Mouse (Mus musculus) kidney, embryonic 14.5 days (tissue): ENCODE measurements around the gene Caln1. TPM values are rescaled to one million over a fixed set of nuclear protein-coding genes. Genes with fewer than 3 reads are reported as not detected.

Source experiments
- ATAC-seq: fragments of 200-750 bp; cut with Nextera tagmentation; 2 replicates; pipeline ENCODE4 v1.8.0; 2017; ENCODE audit warnings: moderate number of reproducible peaks, mild to moderate bottlenecking, moderate TSS enrichment, moderate library complexity; ENCODE audit not compliant: low FRiP score, low TSS enrichment
- H3K27ac ChIP-seq: fragments of 300-500 bp; sonication (generic); 2 replicates; pipeline ENCODE4 v1.5.1; 2014; ENCODE audit warnings: low read depth, mild to moderate bottlenecking, low read length, moderate library complexity, mixed read lengths
- H3K27me3 ChIP-seq: fragments of 300-500 bp; sonication (generic); 2 replicates; pipeline ENCODE4 v1.6.1; 2014; ENCODE audit warnings: mild to moderate bottlenecking, low read length; ENCODE audit not compliant: control insufficient read depth, insufficient read depth
- H3K36me3 ChIP-seq: fragments of 300-500 bp; sonication (generic); 2 replicates; pipeline ENCODE4 v1.6.1; 2014; ENCODE audit warnings: low read length, mixed read lengths; ENCODE audit not compliant: control insufficient read depth, insufficient read depth
- H3K4me1 ChIP-seq: fragments of 300-500 bp; sonication (generic); 2 replicates; pipeline ENCODE4 v1.6.1; 2014; ENCODE audit warnings: low read length, mixed read lengths; ENCODE audit not compliant: control insufficient read depth, insufficient read depth
- H3K4me2 ChIP-seq: fragments of 300-500 bp; sonication (generic); replicated peaks from 2 replicates; pipeline ENCODE4 v1.6.1; 2014; ENCODE audit warnings: low read depth, mild to moderate bottlenecking, low read length
- H3K4me3 ChIP-seq: fragments of 300-500 bp; sonication (generic); 2 replicates; pipeline ENCODE4 v1.5.1; 2014; ENCODE audit warnings: mild to moderate bottlenecking, low read length
- H3K9ac ChIP-seq: fragments of 300-500 bp; sonication (generic); 2 replicates; pipeline ENCODE4 v1.6.1; 2014; ENCODE audit warnings: low read depth, mild to moderate bottlenecking, low read length, moderate library complexity
- H3K9me3 ChIP-seq: fragments of 300-500 bp; sonication (generic); 2 replicates; pipeline ENCODE4 v1.6.1; 2016; ENCODE audit warnings: low read length; ENCODE audit not compliant: control insufficient read depth
- WGBS: fragments of 180-500 bp; shearing (Covaris S2); extraction: QIAGEN DNeasy Blood & Tissue Kit; methylation state at CpG from one replicate; pipeline ENCODE4 v1.1.7; 2014; 5-methylcytosine and 5-hydroxymethylcytosine counted together
- polyA plus RNA-seq: library from polyadenylated mRNA; unstranded; fragments of >200 nt; fragmentation: Nextera tagmentation; extraction: Ambion mirVana; gene quantifications from 2 replicates; pipeline ENCODE4 v1.2.1, GENCODE M21; 2014

Caln1 gene
- polyA plus RNA-seq, 1 experiment from 2014 or later = 0.27 TPM

DNA sequence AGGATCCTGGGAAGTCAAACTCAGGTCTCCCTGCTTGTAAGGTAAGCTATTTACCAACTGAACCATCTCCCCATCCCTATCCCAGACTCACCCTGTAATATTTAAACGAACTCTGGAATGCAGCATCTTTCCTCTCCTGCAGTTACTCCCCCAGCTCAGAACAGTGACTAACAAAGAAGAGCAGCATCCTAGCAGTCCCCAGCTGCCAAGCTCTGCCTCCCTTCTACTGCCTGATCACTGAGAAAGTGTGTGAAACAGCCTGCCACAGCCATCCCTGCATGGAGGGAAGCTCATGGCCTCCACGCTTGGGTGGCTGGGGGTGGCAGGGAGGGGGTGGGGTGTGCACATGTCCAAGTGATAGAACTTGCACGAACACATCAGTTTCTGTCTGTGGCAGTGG, 303.3 kb downstream of the Caln1 start:
- 41% methylated on average over 3 of the region's 3 CpGs for WGBS
- peaks cover 2% of the 10 kb centered on the region; the same call in 1 of the 2 replicates for H3K9me3 ChIP-seq
- no peaks in the 10 kb centered on the region for H3K4me1 ChIP-seq
- ATAC-seq = no peak
- no peaks in the 10 kb centered on the region for H3K27me3 ChIP-seq
- no peaks in the 10 kb centered on the region for H3K36me3 ChIP-seq
- H3K9ac ChIP-seq = no peak overlapping the region
- no peak overlapping the region for H3K27ac ChIP-seq
- H3K4me3 ChIP-seq = no peak overlapping the region
- no peak overlapping the region for H3K4me2 ChIP-seq

DNA sequence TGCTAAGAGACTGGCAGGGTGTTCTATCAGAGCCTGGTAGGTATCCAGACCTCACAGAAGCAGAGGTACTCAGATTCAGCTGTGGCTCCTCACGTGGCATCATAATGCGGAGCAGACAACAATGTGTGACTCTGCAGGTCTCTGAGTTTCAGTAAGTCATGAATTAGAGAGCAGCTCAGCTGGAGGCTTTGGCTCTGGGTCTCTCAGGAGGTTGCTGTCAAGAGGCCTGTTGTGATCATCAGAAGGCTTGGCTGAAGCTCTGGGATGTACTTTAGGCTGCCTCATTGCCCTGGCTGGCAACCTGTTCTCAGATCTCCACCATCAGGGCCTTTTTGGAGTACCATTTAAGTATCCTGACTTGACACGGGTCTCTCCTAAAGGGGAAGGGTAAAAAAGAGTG, 303.8 kb downstream of the Caln1 start:
- Histone ChIP-seq H3K4me3 (no peak overlapping the region), H3K4me1 (no peaks in the 10 kb centered on the region), H3K9ac (no peak overlapping the region), H3K36me3 (no peaks in the 10 kb centered on the region), H3K27ac (no peak overlapping the region), H3K9me3 (peaks cover 2% of the 10 kb centered on the region; the same call in 1 of the 2 replicates), H3K4me2 (no peak overlapping the region), H3K27me3 (no peaks in the 10 kb centered on the region)
- WGBS = 78% methylated on average over 3 of the region's 3 CpGs
- no peak for ATAC-seq

- H3K36me3 ChIP-seq = no peaks in the 10 kb centered on the region
- H3K27ac ChIP-seq = no peak overlapping the region
- no peak overlapping the region for H3K4me2 ChIP-seq
- no peaks in the 10 kb centered on the region for H3K4me1 ChIP-seq
- 94% methylated on average over 2 of the region's 2 CpGs for WGBS
- no peak overlapping the region for H3K4me3 ChIP-seq
- H3K27me3 ChIP-seq = no peaks in the 10 kb centered on the region
- H3K9ac ChIP-seq = no peak overlapping the region
- ATAC-seq = no peak
- H3K9me3 ChIP-seq = no peaks in the 10 kb centered on the region
These were observed 308.6 kb downstream of the Caln1 start for GRCm38 (mm10) chr5:130677895-130678294.

DNA sequence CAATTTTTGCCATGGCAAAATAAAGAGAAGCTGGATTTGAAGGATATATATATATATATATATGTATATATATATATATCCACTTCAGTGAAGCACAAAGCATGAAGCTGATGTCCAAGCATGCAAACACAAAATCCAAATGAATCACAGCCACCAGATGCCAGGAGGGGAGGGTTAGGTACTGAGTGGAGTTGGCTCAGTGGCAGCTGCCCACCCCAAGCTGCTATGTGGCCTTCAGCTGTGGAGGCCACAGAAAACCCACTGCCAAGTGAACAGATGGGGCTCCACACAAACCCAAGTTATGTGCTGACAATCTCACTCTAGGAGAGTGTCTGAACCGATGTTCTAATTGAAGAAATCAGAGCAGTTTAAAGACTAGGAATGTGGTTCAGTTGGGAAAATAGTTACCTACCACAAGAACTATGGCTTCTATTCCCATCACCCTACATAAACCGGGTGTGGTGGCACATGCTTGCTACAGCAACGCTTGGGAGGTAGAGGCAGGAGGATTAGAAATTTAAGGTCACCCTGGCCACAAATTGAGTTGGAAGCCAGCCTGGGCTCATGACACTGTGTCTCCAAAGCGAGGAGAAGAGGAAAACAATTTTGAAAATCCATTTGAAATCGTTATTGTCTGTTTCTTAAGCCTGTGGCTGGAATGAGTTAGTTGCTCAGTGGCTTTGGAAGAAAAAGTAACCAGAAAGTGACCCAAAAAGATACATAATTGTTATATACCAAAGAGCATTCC, 316.8 kb downstream of the Caln1 start:
- no peak for ATAC-seq
- Histone ChIP-seq H3K4me2 (no peak overlapping the region), H3K9me3 (no peaks in the 10 kb centered on the region), H3K9ac (no peak overlapping the region), H3K27ac (no peak overlapping the region), H3K4me3 (no peak overlapping the region), H3K4me1 (no peaks in the 10 kb centered on the region), H3K27me3 (no peaks in the 10 kb centered on the region), H3K36me3 (no peaks in the 10 kb centered on the region)
- 85% methylated on average over 5 of the region's 5 CpGs for WGBS

GRCm38 (mm10) chr5:130688385-130689138, 319.3 kb downstream of the Caln1 start:
- Histone ChIP-seq H3K27me3 (no peaks in the 10 kb centered on the region), H3K36me3 (no peaks in the 10 kb centered on the region), H3K9me3 (no peaks in the 10 kb centered on the region), H3K27ac (no peak overlapping the region), H3K4me1 (no peaks in the 10 kb centered on the region), H3K4me3 (no peak overlapping the region), H3K9ac (no peak overlapping the region), H3K4me2 (no peak overlapping the region)
- no peak for ATAC-seq
- WGBS = 55% methylated on average over 16 of the region's 16 CpGs

DNA sequence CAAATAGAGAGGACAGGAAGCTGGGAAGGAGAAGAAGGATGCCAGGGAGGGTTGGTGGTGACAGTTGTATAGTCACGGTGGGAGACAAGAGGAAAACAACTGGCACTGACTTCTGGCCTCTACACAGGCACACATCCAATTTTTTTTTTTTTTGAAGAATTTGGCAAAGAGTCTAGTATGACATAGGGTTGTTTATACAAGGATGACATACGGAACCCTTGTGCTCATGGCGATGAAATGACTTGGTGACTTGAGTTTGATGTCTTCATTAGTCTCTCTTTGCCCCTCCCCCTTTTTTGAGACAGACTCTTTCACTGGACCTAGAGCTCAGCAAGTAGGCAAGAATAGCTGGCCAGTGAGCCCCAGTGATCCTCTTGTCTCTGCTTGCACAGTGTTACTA, 322.1 kb downstream of the Caln1 start:
- Histone ChIP-seq H3K4me2 (no peak overlapping the region), H3K4me3 (no peak overlapping the region), H3K27me3 (no peaks in the 10 kb centered on the region), H3K9ac (no peak overlapping the region), H3K27ac (no peak overlapping the region), H3K36me3 (no peaks in the 10 kb centered on the region), H3K9me3 (no peaks in the 10 kb centered on the region), H3K4me1 (no peaks in the 10 kb centered on the region)
- 72% methylated on average over 3 of the region's 3 CpGs for WGBS
- ATAC-seq = no peak

DNA sequence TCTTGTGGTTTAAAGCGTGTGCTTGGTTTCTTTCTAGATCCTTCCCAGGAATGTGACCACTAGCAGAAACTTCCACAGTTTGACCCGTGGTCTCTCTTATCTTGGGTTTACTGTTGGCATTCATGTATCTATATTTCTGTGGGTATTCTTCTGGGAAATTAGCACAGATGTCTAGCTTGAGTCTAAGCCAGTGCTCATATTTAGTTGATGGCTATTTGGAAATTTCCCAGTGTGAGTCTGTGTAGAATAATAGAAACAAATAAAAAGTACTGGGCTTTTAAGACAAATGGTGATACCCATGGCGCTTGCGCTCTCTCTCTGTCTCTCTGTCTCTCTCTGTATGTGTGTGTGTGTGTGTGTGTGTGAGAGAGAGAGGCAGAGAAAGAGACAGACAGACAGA, 330.2 kb downstream of the Caln1 start:
- H3K9ac ChIP-seq = no peak overlapping the region
- ATAC-seq = no peak
- H3K27ac ChIP-seq = no peak overlapping the region
- no peaks in the 10 kb centered on the region for H3K9me3 ChIP-seq
- WGBS = 93% methylated on average over 4 of the region's 4 CpGs
- no peaks in the 10 kb centered on the region for H3K36me3 ChIP-seq
- no peak overlapping the region for H3K4me3 ChIP-seq
- no peaks in the 10 kb centered on the region for H3K27me3 ChIP-seq
- H3K4me2 ChIP-seq = no peak overlapping the region
- H3K4me1 ChIP-seq = no peaks in the 10 kb centered on the region

DNA sequence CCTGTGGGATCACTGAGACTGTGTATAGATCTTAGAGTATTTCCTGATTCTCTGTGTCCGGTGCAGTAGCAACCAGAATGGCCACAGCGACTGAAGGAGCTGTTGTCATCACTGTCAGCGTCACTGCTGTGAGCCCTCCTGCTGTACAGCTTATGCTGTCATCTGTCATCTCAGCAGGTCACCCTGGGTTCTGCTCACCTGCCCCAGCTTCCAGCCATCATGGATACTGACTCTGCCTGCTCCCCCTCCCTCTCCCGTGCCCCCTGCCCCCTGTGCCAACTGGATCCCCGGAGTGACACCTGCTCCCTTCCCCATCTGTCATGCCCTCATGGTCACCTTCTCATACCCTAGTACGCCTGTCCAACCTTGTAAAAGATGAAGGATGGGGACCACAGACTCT, 332.5 kb downstream of the Caln1 start:
- Histone ChIP-seq H3K4me3 (no peak overlapping the region), H3K27ac (no peak overlapping the region), H3K9me3 (no peaks in the 10 kb centered on the region), H3K27me3 (no peaks in the 10 kb centered on the region), H3K36me3 (no peaks in the 10 kb centered on the region), H3K4me2 (no peak overlapping the region), H3K9ac (no peak overlapping the region), H3K4me1 (no peaks in the 10 kb centered on the region)
- no peak for ATAC-seq
- WGBS = 80% methylated on average over 6 of the region's 6 CpGs

DNA sequence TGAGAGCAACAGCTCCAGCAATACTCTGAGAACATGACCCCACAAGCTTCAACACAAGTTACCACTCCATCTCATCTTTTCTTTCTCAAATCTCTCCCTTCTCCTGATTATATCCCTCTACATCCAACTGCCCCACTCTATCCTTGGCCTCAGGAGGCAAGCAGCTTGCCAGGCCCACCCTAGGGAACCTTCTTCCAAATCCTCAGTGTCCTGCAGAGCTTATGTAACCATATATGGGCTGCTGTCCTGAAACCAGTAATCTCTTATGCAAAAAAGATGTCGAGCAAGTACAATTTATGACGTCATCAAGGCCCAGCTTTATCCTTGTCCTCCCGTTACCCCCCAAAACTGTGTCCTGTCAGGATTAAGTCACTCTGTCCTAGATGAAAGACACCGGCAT, 333.1 kb downstream of the Caln1 start:
- Histone ChIP-seq H3K27ac (no peak overlapping the region), H3K4me2 (no peak overlapping the region), H3K9ac (no peak overlapping the region), H3K4me3 (no peak overlapping the region), H3K36me3 (no peaks in the 10 kb centered on the region), H3K27me3 (no peaks in the 10 kb centered on the region), H3K9me3 (no peaks in the 10 kb centered on the region), H3K4me1 (no peaks in the 10 kb centered on the region)
- no peak for ATAC-seq
- 63% methylated on average over 4 of the region's 4 CpGs for WGBS
